Mouse (Mus musculus): ENCODE measurements around the gene Grik2. TPM values are rescaled to one million over a fixed set of nuclear protein-coding genes. Genes with fewer than 3 reads are reported as not detected.
"Not testable (repeated sequence)": the region's sequence is repeated elsewhere in the genome, so short reads cannot be mapped to it uniquely, and the experiment has no call there.

The Grik2 gene
- polyA plus RNA-seq, 1 experiment from 2014 or later = 1.3 TPM

GRCm38 (mm10) chr10:49322413-49322812 is 466.2 kb downstream of the Grik2 start:
- Histone ChIP-seq H3K4me2 (replicated peaks; ENCODE audit: low read depth) (no peak overlapping the region), H3K9ac (ENCODE audit: low read length) (no peak overlapping the region), H3K27ac (replicated peaks) (no peak overlapping the region), H3K4me1 (replicated peaks; ENCODE audit: control insufficient read depth, insufficient read depth) (no peaks in the 10 kb centered on the region), H3K9me3 (ENCODE audit: control insufficient read depth, low read length) (no peaks in the 10 kb centered on the region), H3K36me3 (ENCODE audit: control insufficient read depth, insufficient read depth, low read length) (no peaks in the 10 kb centered on the region), H3K4me3 (ENCODE audit: low read depth, low read length) (no peak overlapping the region), H3K27me3 (ENCODE audit: control insufficient read depth, insufficient read depth, low read length) (no peaks in the 10 kb centered on the region)
- no peak for TF ChIP-seq EP300 (optimal IDR thresholded peaks at IDR 0.05)
- no peak for DNase-seq (ENCODE audit: low spot score)
- ATAC-seq (ENCODE audit: low FRiP score, low TSS enrichment) = no peak

GRCm38 (mm10) chr10:49319880-49320279 is 468.7 kb downstream of the Grik2 start:
- Histone ChIP-seq H3K9ac (ENCODE audit: low read length) (no peak overlapping the region), H3K27ac (replicated peaks) (no peak overlapping the region), H3K27me3 (ENCODE audit: control insufficient read depth, insufficient read depth, low read length) (no peaks in the 10 kb centered on the region), H3K4me2 (replicated peaks; ENCODE audit: low read depth) (no peak overlapping the region), H3K36me3 (ENCODE audit: control insufficient read depth, insufficient read depth, low read length) (no peaks in the 10 kb centered on the region), H3K4me3 (ENCODE audit: low read depth, low read length) (no peak overlapping the region), H3K9me3 (ENCODE audit: control insufficient read depth, low read length) (no peaks in the 10 kb centered on the region), H3K4me1 (replicated peaks; ENCODE audit: control insufficient read depth, insufficient read depth) (no peaks in the 10 kb centered on the region)
- WGBS = 72% methylated on average over 2 of the region's 2 CpGs
- ATAC-seq (ENCODE audit: low FRiP score, low TSS enrichment) = no peak
- DNase-seq (ENCODE audit: low spot score) = no peak
- TF ChIP-seq EP300 (optimal IDR thresholded peaks at IDR 0.05) (no peak), CTCF (IDR thresholded peaks at IDR 0.05; ENCODE audit: low read depth) (no peak)

GRCm38 (mm10) chr10:49256247-49256939 is 532.2 kb downstream of the Grik2 start:
- TF ChIP-seq CTCF (IDR thresholded peaks at IDR 0.05; ENCODE audit: low read depth) = no peak
- no peak for TF ChIP-seq EP300 (optimal IDR thresholded peaks at IDR 0.05)
- Histone ChIP-seq H3K36me3 (ENCODE audit: control insufficient read depth, insufficient read depth, low read length) (no peaks in the 10 kb centered on the region), H3K4me2 (replicated peaks; ENCODE audit: low read depth) (no peak overlapping the region), H3K4me1 (replicated peaks; ENCODE audit: control insufficient read depth, insufficient read depth) (no peaks in the 10 kb centered on the region), H3K9me3 (ENCODE audit: control insufficient read depth, low read length) (no peaks in the 10 kb centered on the region), H3K27me3 (ENCODE audit: control insufficient read depth, insufficient read depth, low read length) (no peaks in the 10 kb centered on the region), H3K9ac (ENCODE audit: low read length) (no peak overlapping the region), H3K27ac (replicated peaks) (no peak overlapping the region), H3K4me3 (ENCODE audit: low read depth, low read length) (no peak overlapping the region)
- WGBS = 29% methylated on average over 2 of the region's 2 CpGs
- DNase-seq (ENCODE audit: low spot score) = no peak
- ATAC-seq (ENCODE audit: low FRiP score, low TSS enrichment) = no peak

- not testable (repeated sequence) for H3K36me3 ChIP-seq (ENCODE audit: control insufficient read depth, insufficient read depth, low read length); H3K27me3 ChIP-seq (ENCODE audit: control insufficient read depth, insufficient read depth, low read length); H3K4me3 ChIP-seq (ENCODE audit: low read depth, low read length); DNase-seq (ENCODE audit: low spot score); H3K9me3 ChIP-seq (ENCODE audit: control insufficient read depth, low read length); ATAC-seq (ENCODE audit: low FRiP score, low TSS enrichment); H3K27ac ChIP-seq (replicated peaks); H3K4me1 ChIP-seq (replicated peaks; ENCODE audit: control insufficient read depth, insufficient read depth); H3K4me2 ChIP-seq (replicated peaks; ENCODE audit: low read depth); H3K9ac ChIP-seq (ENCODE audit: low read length)
- WGBS = 54% methylated on average over 6 of the region's 6 CpGs
Observed at GRCm38 (mm10) chr10:49237356-49237755, 551.2 kb downstream of the Grik2 start.

- H3K4me2 ChIP-seq (replicated peaks; ENCODE audit: low read depth); H3K4me3 ChIP-seq (ENCODE audit: low read depth, low read length); H3K4me1 ChIP-seq (replicated peaks; ENCODE audit: control insufficient read depth, insufficient read depth); H3K9ac ChIP-seq (ENCODE audit: low read length); H3K36me3 ChIP-seq (ENCODE audit: control insufficient read depth, insufficient read depth, low read length); H3K27me3 ChIP-seq (ENCODE audit: control insufficient read depth, insufficient read depth, low read length); ATAC-seq (ENCODE audit: low FRiP score, low TSS enrichment); H3K27ac ChIP-seq (replicated peaks); DNase-seq (ENCODE audit: low spot score); H3K9me3 ChIP-seq (ENCODE audit: control insufficient read depth, low read length): not testable (repeated sequence)
Observed at GRCm38 (mm10) chr10:49236844-49237243, 551.7 kb downstream of the Grik2 start.

- TF ChIP-seq CTCF (IDR thresholded peaks at IDR 0.05; ENCODE audit: low read depth) (no peak), EP300 (optimal IDR thresholded peaks at IDR 0.05) (no peak)
- ATAC-seq (ENCODE audit: low FRiP score, low TSS enrichment) (no peak), DNase-seq (ENCODE audit: low spot score) (no peak)
- H3K4me2 ChIP-seq (replicated peaks; ENCODE audit: low read depth) = no peak overlapping the region
- 45% methylated on average over 1 of the region's 1 CpGs for WGBS
- no peaks in the 10 kb centered on the region for H3K36me3 ChIP-seq (ENCODE audit: control insufficient read depth, insufficient read depth, low read length)
- no peak overlapping the region for H3K9ac ChIP-seq (ENCODE audit: low read length)
- no peaks in the 10 kb centered on the region for H3K9me3 ChIP-seq (ENCODE audit: control insufficient read depth, low read length)
- H3K27ac ChIP-seq (replicated peaks) = no peak overlapping the region
- no peaks in the 10 kb centered on the region for H3K4me1 ChIP-seq (replicated peaks; ENCODE audit: control insufficient read depth, insufficient read depth)
- no peak overlapping the region for H3K4me3 ChIP-seq (ENCODE audit: low read depth, low read length)
- H3K27me3 ChIP-seq (ENCODE audit: control insufficient read depth, insufficient read depth, low read length) = no peaks in the 10 kb centered on the region
Observed at GRCm38 (mm10) chr10:49220096-49220495, 568.5 kb downstream of the Grik2 start.
